Comparison of ENCODE assay signal across 8 mouse cellular contexts in the genomic region with DNA sequence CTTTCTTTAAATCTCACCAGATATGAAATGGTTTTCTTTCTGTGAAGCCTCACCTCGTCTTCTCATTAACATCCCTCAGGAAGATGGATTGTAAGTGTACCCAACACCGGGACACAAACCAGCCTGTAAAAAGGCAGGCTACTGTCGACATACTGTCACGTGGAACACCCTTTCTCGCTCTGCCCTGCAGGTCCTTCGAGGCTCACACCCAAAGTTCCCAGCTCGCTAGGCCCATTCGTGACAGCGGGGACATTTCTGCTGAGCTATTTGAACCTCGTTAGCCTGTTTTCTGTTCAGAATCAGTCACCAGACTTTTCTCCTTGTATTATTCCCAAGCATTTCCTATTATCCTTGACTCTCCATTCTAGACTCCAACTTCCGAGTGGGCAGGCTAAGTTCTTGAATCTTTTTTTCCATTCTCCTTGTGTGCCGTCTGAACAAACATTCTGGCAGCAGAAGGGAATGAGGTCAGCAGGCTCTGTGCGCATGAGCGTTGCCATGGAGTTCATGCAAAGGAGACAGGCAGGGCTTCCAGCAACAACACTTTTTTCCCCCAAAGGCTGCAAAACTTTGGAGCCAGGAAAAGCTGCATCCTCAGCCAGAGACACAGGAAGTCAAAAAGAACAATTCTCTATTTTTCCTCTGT.
DNase-seq lines count a peak whose midpoint lies in the region; ATAC-seq and TF ChIP-seq lines count a peak whose summit lies in the region.

No protein-coding gene starts in this region.

- TF ChIP-seq CTCF in forebrain, postnatal 0 days (IDR thresholded peaks at IDR 0.05; ENCODE audit: low read depth): no peak

- WGBS in forebrain, postnatal 0 days: 22% methylated on average over 14 of the region's 14 CpGs

- no peaks in the 10 kb centered on the region for H3K9me3 ChIP-seq in forebrain, postnatal 0 days (ENCODE audit: low read length)

- intact Hi-C loops in heart, postnatal 14 days (cut with DNase I): no loop called here

- peaks cover 4% of the 10 kb centered on the region; the same call in 1 of the 2 replicates for H3K4me1 ChIP-seq in forebrain, postnatal 0 days (ENCODE audit: insufficient read depth)

- no peak overlapping the region for H3K4me3 ChIP-seq in forebrain, postnatal 0 days (ENCODE audit: low read depth, low read length)

- H3K27ac ChIP-seq in forebrain, postnatal 0 days (ENCODE audit: low read depth, low read length): peak overlapping the region; percentile 62; the same call in 1 of the 2 replicates

- 0 out of 2 replicates have a peak overlapping the region, but pooled peaks have one; percentile 4 for H3K4me2 ChIP-seq in forebrain, postnatal 0 days (ENCODE audit: low read depth)

- DNase-seq in urinary bladder, adult 18-20 months (ENCODE audit: low spot score in 2 of 2): peak; percentile 6 to 64
- DNase-seq in urinary bladder, adult 2 months (ENCODE audit: low spot score): no peak
- peak; percentile 84 for DNase-seq in forebrain, postnatal 0 days
- DNase-seq in heart, postnatal 14 days: peak; percentile 86 to 90
- DNase-seq in layer of hippocampus, adult 8-10 months (ENCODE audit: low spot score in 2 of 2): peak; percentile 85 to 91
- DNase-seq in lung, postnatal 36 days: peak; percentile 88
- DNase-seq in skeletal muscle tissue, adult 2 months (ENCODE audit: low read depth, low spot score): peak; percentile 85
- DNase-seq in MN1 (ENCODE audit: low spot score): no peak

- no peak overlapping the region for H3K9ac ChIP-seq in forebrain, postnatal 0 days

- H3K36me3 ChIP-seq in forebrain, postnatal 0 days (ENCODE audit: insufficient read depth): no peaks in the 10 kb centered on the region

- H3K27me3 ChIP-seq in forebrain, postnatal 0 days (ENCODE audit: insufficient read depth, low read length): no peaks in the 10 kb centered on the region

- ATAC-seq in forebrain, postnatal 0 days: peak; percentile 95

Comparison
In these comparisons a context has a peak if more than half of its experiments do, and no peak if none do; other contexts are left out.
1. DNase-seq: peak in urinary bladder, adult 18-20 months (2 of 2), forebrain, postnatal 0 days (single experiment), heart, postnatal 14 days (2 of 2), layer of hippocampus, adult 8-10 months (2 of 2), lung, postnatal 36 days (single experiment) and skeletal muscle tissue, adult 2 months (single experiment); none in urinary bladder, adult 2 months (single experiment) and MN1 (single experiment).